Mouse (Mus musculus) E14TG2a.4 (cell line): ENCODE measurements at regions not wholly inside any gene's neighbourhood (a gene's known extent, or its start where the extent isn't known, plus 50 kb on each side); places are given as distances from the start of the nearest gene placed in this dataset.

Experiments used
- CTCF ChIP-seq: conservative IDR thresholded peaks from 2 replicates; pipeline ENCODE4 v1.5.1; 2014; ENCODE audit warnings: low read length
- NANOG ChIP-seq: IDR thresholded peaks from 2 replicates; pipeline ENCODE4 v1.6.1; 2014; ENCODE audit warnings: borderline replicate concordance, low read length, mixed read lengths
- POU5F1 ChIP-seq: IDR thresholded peaks from 2 replicates; pipeline ENCODE4 v1.6.1; 2014; ENCODE audit warnings: low read length, borderline replicate concordance

GRCm38 (mm10) chr10:91326144-91326655 lies 145.1 kb upstream of the Tmpo start:
- TF ChIP-seq CTCF = no peak
- TF ChIP-seq POU5F1 = no peak
- no peak for TF ChIP-seq NANOG
